Mouse (Mus musculus) left cerebral cortex, postnatal 14 days (tissue): Measurements from ENCODE around the gene Abcc8. TPM values are rescaled to one million over a fixed set of nuclear protein-coding genes. Genes with fewer than 3 reads are reported as not detected.
A peak's percentile ranks its signal among the peaks of the same experiment; 100 is the strongest.

Source experiments
- DNase-seq, 2 experiments: peaks; one replicate each; pipeline ENCODE4 v3.0.0; 2021 to 2022; ENCODE audit warnings: low spot score in 2 of 2, mixed read lengths in 1 of 2
- intact Hi-C: fragments of 180-260 bp; cut with DNase I; formaldehyde crosslinking; loops from one replicate; pipeline ENCODE4 v1.15.1; 2025
- total RNA-seq, 2 experiments: library from RNA; stranded (reverse); gene quantifications; 2 replicates each; pipeline ENCODE4 v1.2.3; 2021

Abcc8 gene
- total RNA-seq, 2 experiments from 2014 or later, result 37.1 to 37.4 TPM

DNA sequence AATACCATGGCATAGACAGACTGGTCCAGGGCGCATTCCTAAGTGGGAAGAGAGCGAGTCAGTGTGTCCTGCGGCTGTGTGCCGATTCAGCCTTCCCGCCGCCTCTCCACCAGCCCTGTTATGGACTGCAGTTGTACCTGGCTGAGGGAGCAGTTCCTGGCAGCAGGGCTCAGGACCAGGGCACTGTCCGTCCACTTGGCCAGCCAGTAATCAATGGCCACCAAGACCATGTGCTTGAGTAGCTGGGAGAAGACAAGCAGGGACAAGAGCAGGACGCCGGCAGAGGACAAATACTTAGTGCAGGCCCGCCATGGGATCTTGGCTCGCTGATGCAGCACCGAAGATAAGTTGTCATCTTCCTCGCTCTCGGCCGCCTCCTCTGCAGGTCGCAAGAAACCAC, 62.8 kb downstream of the Abcc8 start:
- DNase-seq, result no peak
- intact Hi-C loops, result no loop called here

DNA sequence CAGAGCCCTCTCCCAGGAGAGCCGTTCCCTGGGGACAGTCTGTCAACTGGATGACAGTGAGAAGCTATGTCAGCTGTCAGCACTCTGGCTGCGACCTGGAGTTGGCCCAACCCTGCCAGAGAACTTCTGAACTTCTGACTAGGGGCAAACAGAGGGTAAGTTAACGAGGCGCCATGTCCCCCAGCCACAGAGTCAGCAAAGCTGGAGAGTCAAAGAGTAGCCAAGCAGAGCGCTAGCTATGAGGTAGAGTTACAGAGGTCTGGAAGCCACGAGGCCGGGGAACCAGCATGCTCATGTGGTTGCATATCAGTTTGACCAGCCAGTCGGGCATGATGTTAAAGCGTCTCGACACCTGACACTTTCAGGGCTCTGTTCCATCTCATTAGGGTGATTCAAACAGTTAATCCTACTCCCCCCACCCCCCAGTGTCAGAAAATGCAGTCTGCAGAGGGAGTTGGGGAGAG, 63.7 kb downstream of the Abcc8 start:
- intact Hi-C loops, result no loop called here
- DNase-seq, result no peak

DNA sequence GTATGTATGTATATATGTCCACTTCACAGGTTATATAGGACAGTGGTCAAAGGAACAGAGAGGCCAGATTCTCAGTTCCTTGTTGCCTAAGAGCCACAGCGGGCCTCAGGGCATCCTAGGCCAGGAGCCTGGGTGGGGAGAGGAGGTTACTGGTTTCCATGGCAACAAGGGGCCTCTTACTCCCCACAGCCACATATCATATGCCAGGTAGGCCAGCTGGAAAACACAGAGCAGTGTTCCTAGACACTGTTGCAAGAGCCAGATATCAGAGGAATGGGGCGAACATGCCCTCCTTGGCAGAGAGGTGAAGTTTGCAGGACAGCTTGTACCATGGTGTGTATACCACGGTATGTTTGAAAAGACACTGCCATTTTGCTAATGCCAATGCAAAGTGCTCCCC, 66.4 kb downstream of the Abcc8 start:
- intact Hi-C loops, result no loop called here
- no peak for DNase-seq

DNA sequence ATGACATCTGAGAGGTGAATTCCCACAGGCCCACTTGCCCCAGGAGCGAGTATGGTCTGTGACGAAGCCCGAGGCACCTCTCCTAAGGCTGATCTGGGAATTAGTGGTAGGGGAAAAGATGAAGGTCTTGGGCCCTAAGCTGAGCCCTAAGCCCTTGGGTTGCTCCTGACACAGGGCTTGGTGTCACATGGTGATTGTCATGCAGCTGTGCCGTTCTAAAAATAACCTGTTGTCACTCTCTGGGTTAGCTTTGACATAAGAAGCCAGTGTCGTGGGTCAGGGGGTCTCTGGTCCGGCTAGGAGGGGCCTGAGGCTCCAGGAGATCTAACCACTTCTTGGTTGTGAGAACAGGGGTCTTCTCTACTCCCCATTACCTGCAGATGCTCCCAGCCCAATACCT, 67.9 kb downstream of the Abcc8 start:
- intact Hi-C loops, result no loop called here
- DNase-seq, result no peak

DNA sequence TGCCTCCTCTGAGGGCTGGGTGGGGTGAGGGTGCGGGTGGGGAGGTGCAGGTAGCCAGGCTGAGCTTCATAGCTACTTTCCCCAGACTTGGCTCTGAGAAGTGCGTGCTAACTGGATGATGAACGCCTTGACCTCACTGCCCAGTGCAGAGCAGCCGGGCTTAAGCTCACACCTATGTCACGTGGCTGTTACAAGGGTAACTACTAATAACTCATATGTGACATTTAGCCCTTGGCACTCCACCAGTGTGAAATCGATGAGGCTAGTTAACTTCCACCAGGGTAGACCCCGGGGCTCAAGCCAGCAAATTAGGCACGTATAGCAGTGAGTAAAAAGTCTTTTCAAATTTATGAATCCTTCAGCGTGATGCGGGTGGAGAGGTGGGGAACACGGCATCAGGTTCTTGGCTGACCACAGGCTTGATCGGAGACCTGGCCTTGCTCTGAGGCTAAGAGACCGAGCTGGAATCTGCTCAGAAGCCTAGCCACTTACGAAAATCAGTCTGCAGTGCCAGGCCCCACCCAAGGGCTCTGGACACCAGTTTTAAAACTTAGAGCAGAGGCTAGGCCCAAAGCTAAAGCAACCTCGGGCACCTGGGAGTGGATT, 68.5 kb downstream of the Abcc8 start:
- DNase-seq, result no peak
- intact Hi-C loops, result no loop called here

DNA sequence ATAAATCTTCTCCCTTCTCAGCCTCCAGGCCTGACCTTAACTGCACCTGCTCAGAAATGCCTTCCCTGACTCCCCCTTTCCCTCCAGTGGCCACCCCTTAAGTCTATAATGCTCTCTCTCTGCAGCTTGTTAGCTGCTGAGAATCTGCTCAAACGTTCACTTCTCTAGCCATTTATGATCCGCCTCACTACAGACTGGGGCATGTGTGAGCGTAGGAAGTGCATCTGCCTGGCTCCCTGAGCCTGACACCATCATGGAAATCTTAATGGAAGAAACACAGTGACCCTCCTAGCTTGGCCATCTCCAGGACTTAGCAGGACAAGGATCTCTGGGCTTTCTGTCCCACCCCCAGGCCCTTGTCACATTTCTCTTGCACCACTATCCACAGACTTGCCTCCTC, 69.8 kb downstream of the Abcc8 start:
- DNase-seq, result no peak

DNA sequence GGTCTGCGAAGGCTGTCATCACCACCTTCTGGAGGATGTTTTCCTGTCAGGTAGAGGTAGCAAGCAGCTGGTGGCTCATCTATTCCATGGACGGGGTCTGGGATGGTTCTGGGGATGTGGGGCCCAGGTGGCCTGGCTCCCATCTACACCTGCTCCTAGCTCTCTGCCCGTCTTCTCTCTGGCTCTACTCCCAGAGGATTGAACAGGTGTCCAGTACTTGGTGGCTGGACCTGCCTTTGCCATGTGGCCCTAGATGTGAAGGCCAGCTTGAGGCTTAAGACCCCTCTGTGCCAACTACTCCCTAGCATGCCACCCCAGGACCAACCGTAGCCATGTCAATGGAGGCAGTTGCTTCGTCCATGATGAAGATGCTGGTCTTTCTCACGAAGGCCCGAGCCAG, 74.3 kb downstream of the Abcc8 start:
- no peak for DNase-seq
- intact Hi-C loops, result no loop called here

More for the DNA sequence above, 69.8 kb downstream of the Abcc8 start:
- intact Hi-C loops, result no loop called here

DNA sequence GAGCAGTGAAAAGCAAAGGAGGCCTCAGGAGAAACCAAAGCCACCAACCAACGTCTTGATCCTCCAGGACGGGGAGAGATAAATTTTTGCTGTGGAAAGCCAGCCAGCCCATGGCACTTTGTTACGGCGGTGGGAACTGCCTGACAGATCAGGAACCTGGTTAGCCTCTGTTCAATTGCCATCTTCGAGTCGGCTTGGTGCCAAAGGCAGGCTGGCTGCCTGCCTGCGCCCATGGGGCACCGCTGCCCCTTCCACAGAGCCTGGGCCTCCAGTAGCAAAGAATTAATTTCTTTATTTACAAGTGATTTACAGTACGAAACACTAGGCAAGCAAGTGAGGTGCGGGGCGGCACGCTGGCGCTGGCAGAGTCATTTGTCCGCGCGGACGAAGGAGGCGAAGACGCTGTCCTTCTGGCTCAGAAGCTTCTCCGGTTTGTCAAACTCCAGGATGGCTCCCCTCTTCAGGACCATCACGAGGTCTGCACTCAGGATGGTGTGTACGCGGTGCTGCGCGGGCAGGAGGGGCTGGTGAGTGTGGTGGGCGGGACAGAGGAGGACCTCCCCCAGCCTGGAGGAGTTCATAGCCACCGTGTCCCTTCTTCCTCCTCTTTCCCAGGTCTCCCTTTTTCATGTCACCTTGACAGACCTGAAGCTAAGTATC, 75.4 kb downstream of the Abcc8 start:
- no peak for DNase-seq
- intact Hi-C loops, result no loop called here

DNA sequence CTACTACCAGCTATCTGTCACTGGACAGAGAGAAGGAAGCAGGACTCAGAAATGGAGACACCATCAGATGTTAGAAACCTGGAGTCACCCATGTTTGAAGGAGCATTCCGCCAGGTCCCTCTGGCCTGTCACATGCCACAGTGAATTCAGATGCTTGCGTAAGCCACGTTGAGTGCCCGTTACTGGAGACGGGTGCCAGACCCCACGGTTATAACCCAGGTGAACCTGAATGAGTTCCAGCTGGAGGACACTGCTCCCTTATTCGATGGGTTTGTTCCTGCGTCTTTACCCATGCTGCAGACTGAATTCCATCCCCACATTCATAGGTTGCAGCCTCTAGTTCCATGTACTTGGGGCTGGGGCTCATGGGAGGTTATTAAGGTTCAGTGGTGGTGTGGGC, 76.1 kb downstream of the Abcc8 start:
- intact Hi-C loops, result no loop called here
- DNase-seq, result no peak

DNA sequence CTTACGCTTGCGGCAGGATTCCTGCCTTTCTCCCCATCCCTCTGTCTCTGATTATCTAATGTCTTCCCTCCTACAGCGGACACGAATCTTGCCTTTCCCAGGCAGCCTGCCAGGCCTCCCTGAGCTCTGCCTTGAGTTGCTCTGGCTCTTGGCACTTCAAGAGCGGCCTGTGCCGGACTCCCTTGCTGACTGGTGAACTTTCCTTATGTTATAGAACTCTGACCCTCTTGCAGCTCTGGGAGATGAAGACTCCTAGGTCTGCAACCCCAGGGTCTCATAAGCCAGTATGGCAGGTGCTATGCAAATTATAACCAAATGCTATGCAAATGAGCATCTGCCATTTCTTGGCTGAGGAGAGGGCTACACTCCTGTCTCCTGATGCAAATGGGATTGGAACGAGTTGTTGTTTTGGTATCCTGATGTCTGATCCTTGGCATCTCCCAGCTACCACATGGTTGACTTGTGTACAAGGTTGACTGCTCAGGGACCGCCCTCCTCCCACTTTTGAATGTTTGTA, 76.7 kb downstream of the Abcc8 start:
- DNase-seq, result peak; percentile 63 to 64
- intact Hi-C loops, result no loop called here

DNA sequence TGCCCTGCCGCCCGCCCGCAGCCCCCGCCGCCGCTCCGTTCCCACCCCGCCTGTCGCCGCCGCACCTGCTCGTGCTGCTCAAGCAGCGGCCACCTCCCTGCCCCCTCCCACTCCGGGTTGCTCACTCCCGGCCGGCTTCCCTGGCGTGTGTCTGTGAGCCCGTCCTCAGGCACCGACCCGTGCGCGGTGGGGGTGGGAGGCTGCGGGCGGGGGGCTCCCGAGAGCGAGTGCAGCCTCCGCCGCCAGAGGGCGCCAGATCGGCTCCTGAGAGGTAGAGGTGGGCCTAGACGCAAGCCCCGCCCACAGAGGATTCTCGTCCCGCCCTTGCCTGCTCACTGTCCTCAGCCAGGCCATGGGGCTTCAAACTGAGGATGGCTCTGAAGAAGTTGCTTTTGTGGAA, 79.3 kb downstream of the Abcc8 start, which contains the start of gene Kcnj11:
Gene Kcnj11 (minus strand): TSS at position 202 of the 400 bp plus-strand sequence.
- DNase-seq, result peak; percentile 82 to 87
- intact Hi-C loops, result loop anchor here (2.0 kb wide), 1 partner anchor 80 kb away; the partner anchor contains the start of gene Abcc8

DNA sequence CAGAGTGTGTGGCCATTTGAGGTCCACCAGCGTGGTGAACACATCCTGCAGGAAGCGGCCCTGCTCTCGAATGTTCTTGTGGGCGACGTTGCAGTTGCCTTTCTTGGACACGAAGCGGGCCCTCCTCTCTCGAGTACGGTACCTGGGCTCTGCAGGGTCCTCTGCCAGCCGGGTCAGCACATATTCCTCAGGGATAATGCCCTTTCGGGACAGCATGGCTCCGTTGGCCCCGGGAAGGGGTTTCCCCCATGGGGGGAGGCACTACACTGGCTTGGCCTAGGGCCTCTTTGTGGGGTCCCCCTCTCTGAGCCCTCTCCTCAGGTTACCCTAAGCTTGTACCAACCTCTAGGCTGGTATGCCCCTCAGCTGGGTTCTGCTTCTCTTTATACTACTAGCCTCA, 80.2 kb downstream of the Abcc8 start:
- no peak for DNase-seq
- intact Hi-C loops, result loop anchor here (2.0 to 5.0 kb wide), 4 partner anchors 81 to 508 kb away; partner anchors contain the start of genes Abcc8 and Myod1

DNA sequence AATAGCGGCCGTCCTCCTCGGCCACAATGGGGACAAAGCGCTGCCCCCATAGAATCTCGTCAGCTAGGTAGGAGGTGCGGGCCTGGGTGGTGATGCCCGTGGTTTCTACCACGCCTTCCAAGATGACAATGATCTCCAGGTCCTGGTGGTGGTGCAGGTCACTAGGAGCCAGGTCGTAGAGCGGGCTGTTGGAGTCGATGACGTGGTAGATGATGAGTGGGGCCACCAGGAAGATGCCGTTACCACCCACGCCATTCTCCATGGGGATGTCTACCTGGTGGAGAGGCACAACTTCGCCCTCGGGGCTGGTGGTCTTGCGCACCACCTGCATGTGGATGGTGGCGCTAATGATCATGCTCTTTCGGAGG, 80.9 kb downstream of the Abcc8 start:
- intact Hi-C loops, result loop anchor here (2.0 to 5.0 kb wide), 3 partner anchors 106 to 508 kb away; partner anchors contain the start of gene Myod1
- no peak for DNase-seq

DNA sequence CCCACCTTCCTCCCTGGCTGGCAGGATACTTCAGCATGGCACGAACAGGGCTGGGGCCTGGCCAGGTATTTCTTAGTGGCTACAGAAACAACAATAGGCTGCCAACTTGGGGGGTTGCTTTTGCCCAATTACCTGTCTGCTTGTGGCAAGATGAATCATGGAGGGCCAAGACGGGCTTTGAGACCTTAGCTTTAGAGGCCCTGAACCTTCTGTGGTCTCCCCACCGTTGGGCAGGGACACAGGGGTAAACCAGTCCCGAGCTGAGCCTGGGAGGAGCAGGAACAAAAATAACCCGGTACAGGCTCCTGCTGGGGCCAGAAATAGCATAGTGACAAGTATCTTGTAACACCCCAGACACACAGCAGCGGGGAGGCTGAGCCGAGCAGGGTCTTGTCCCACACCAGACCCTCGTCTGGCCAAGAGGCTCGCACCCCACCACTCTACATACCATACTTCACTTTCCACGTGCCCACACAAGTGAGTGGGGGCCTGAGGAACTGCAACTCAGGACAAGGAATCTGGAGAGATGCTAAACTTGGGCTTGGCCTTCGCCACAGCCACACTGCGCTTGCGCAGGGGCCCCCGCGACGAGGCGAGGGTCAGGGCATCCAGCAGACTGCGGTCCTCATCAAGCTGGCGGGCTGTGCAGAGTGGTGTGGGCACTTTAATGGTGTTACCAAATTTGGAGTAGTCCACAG, 81.5 kb downstream of the Abcc8 start:
- peak in 1 of 2 experiments; percentile 23 for DNase-seq
- intact Hi-C loops, result loop anchor here (2.0 to 5.0 kb wide), 3 partner anchors 106 to 509 kb away; partner anchors contain the start of gene Myod1

DNA sequence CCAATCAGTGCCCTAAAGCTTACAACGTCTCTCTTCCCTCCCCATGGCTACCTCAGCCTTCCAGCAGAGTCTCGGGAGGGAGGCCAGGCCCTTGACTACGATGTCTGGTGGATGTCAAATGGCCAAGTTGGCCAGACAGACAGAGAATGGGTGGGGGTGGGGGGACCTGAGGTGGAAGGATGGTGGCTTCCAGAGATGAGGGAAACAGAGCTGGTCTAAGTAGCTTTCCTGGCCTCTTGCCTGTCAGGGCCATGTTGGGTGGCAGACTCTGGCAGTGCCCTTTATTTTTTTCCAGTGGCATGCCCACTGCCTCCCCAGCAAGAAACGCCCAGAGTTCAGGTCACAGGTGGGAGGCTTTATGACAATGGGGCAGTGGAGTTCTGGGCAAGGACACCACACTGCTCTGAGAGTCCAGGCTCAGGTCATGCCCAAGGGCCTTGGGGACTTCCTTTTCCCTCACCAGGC, 82.5 kb downstream of the Abcc8 start:
- intact Hi-C loops, result loop anchor here (2.0 to 5.0 kb wide), 3 partner anchors 129 to 510 kb away; partner anchors contain the start of gene Myod1
- DNase-seq, result no peak

DNA sequence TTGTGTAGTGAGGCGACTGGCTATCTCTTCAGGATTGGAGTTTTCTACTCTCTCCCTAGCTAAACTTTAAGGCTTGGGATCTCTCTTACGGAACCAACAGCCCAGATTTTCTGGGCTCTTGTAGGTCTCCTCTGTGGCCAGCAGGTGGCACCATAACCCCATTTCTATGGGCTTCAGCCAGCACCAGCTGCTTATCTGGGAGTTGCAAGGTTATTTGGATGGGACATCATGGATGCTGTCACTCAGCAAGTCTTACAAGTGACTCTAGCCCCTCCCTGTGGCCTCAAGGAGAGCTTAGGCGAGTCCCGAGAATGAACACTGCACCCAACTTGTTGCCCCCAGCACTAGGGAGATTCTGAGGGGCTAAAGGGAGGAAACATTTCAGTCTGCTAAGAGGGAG, 83.7 kb downstream of the Abcc8 start:
- intact Hi-C loops, result loop anchor here (2.0 to 5.0 kb wide), 3 partner anchors 131 to 511 kb away; partner anchors contain the start of gene Myod1
- DNase-seq, result peak; percentile 75 to 78

DNA sequence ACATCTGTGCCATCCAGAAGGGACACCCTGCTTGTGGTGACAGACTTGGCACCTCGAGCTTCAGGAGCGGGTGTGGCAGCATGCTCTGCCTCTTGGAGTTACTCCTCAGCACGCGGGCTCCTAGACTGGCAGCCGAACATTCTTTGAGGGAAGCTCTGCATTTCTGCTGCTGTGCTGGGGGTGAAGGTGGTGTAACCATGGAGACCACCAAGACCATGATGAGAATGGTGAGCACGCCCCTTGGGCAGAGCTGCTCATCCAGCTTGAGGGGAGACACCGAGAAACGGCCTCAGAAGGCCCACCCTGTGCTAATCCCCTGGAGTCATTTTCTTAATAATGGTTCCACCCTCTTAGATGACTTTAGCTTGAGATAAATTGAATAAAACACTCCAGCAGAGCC, 87.0 kb downstream of the Abcc8 start:
- DNase-seq, result no peak
- intact Hi-C loops, result no loop called here

DNA sequence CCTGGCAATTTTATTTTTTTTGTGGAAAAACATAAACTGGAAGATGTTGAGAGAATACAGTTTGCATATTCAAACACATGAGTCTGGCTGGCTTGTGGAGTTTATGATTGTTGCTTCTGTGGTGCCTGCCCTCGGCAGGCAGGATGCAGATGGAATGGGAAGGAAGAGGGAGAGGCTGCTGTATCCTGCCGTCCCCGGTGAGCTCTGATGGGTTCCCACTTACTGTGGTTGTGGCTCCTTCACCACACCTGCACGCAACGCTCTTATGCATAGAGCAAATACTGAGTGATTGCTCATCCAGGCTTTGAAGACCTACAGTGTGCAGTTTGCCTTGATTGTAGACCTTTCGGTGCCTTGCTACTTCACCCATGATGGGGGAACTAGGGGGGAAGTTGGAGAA, 91.6 kb downstream of the Abcc8 start:
- DNase-seq, result no peak
- intact Hi-C loops, result no loop called here

DNA sequence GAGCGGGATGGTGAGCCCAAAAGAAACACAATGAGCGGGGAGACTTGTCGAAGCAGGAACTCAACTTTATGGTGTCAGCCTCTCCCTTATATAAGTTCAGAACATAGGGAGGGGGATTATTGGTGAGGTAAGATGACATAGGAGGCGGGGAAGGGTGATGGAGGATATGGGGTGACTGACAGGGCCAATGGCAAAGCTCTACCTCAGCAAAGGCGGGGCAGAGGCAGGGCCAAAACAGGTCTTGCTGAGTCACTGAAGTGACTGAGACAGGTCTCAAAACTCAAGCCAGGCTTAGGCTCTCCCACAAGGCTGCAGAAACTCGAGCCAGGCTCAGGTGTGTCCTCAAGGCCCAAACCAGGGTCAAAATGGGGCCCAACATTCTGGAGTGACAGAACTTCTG, 93.5 kb downstream of the Abcc8 start:
- intact Hi-C loops, result no loop called here
- DNase-seq, result no peak
